Mouse (Mus musculus) embryonic fibroblast, embryonic 13.5 days (primary cell): ENCODE measurements around the gene Ppp2r2c.

ENCODE experiments used
- CTCF ChIP-seq: IDR thresholded peaks from 2 replicates; pipeline ENCODE4 v1.5.1; 2011; ENCODE audit warnings: mild to moderate bottlenecking, control low read depth, low read length, moderate library complexity, borderline replicate concordance; ENCODE audit not compliant: insufficient read depth
- POLR2A ChIP-seq: IDR thresholded peaks from 2 replicates; pipeline ENCODE4 v1.6.1; 2011; ENCODE audit warnings: low read depth, mild to moderate bottlenecking, control low read depth, low read length, moderate library complexity

- TF ChIP-seq POLR2A, result no peak
- TF ChIP-seq CTCF, result no peak
Measured at GRCm38 (mm10) chr5:36889380-36889886, 21.1 kb downstream of the Ppp2r2c start.
